Mouse (Mus musculus) inflammation-experienced regulatory T-cells, adult 6 months (primary cell): ENCODE data around the gene Auts2. TPM values are rescaled to one million over a fixed set of nuclear protein-coding genes. Genes with fewer than 3 reads are reported as not detected.

Experiments used
- ATAC-seq: one replicate; pipeline ENCODE4 v1.8.0; 2017
- polyA plus RNA-seq, 3 experiments: library from polyadenylated mRNA; unstranded; fragments of 100-300 nt; shearing (Covaris generic); gene quantifications; one replicate each; pipeline ENCODE4 v1.2.1; 2017

The Auts2 gene
- polyA plus RNA-seq, 3 experiments from 2014 or later = not detected

DNA sequence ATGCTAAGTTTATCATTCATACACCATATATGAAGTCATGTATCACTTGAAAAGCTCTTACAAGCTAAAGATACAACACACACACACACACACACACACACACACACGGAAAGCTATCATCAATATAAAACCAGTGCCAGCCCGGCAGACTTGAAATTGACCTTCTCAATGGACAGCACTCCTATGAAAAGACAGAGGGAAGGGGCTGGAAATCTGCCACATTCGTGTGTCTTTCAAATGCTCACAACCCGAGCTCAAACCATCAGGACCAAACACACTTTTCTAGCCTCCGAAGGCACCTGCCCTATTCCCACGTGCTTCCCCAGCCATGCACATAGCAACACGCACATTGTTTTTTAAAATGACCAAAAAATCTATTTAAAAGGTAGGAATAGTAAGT, 308.7 kb downstream of the Auts2 start:
- ATAC-seq = no peak

GRCm38 (mm10) chr5:132231280-132232047, 311.7 kb downstream of the Auts2 start:
- ATAC-seq = no peak

- ATAC-seq = no peak
These were observed 313.3 kb downstream of the Auts2 start for GRCm38 (mm10) chr5:132229644-132230357.

- no peak for ATAC-seq
These were observed 314.1 kb downstream of the Auts2 start for GRCm38 (mm10) chr5:132229023-132229422.

DNA sequence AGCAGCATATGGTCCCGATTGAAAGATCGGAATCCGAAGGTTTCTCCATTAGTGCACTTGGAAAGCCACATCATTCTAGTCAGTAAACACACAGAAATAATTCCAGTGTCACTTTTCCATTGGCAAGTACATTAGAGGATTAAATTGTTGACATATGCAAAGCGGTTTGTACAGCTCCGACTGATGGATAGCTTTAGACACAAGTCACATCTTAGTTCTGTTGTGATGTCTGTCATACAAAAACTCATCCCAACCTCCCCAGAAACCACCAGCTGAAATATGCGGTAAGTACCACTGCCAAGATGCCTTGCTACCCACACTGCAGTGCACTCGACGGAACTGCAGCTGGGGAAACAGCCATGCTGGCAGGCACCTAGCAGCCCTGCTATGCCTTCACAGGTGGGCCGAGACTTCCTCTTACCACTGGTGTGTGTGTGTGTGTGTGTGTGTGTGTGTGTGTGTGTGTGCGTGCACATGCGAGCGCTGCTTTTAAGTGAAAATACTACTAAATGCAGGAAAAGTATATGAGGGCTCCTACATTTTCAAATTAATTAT, 322.7 kb downstream of the Auts2 start:
- no peak for ATAC-seq

DNA sequence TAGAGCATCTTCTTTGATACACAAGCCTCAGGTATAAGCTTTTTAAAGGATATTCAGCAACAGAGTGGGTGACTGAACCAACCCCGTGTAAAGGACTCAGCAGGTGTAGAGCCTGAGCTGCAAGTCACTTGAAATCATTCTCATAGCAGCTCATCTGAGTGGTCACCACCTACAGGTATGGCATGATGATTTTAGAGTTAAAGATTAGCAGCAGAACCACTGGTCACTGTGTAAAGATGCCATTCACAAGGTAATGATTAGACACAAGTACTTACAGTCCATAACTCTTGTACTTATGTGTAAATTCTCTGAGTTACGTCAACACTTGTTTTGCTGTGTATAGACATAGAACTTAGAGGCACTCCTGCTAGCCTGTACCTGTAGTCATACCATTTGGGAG, 327.0 kb downstream of the Auts2 start:
- ATAC-seq = no peak

DNA sequence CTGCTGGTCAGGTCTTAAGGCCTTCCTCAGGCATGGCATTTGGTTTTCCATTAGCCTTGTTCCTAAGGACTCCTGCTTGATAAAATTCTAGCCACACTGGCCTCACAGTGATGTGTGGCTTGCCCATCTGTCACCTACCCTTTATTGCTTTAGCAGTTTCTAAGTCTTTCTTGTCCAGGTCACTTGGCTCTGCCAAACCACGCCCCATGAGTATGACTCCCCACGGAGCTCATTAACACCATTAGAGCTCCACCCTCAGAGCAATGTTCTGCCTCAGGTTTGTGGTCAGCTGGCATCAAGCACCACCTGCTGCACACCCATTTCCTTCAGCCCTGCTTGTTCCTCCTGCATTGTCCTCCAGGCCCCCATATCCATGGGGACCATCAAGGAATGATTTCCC, 330.7 kb downstream of the Auts2 start:
- no peak for ATAC-seq

- ATAC-seq = no peak
These were observed 333.4 kb downstream of the Auts2 start for GRCm38 (mm10) chr5:132209694-132210093.

DNA sequence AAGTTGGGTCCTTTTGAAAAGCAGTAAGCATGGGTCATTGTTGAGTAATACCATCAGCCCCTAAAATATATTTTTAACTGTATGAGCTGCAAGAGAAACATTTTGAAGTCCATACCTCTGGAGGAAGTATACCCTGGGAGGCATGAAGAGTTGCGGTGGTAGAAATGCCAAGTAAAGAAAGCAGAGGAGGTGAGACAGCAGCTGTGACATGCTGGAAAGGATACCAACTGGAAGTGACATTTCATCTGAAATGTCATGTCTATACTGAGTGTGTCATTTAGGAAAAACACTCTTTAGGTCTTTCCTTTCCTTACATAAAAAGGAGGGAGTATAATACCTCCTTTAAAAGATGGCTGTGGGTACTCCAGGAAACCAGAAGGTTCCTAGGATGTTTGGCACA, 336.9 kb downstream of the Auts2 start:
- ATAC-seq = no peak

- ATAC-seq = no peak
These were observed 339.3 kb downstream of the Auts2 start for GRCm38 (mm10) chr5:132203846-132204245.

- ATAC-seq = no peak
These were observed 342.0 kb downstream of the Auts2 start for GRCm38 (mm10) chr5:132201077-132201645.

DNA sequence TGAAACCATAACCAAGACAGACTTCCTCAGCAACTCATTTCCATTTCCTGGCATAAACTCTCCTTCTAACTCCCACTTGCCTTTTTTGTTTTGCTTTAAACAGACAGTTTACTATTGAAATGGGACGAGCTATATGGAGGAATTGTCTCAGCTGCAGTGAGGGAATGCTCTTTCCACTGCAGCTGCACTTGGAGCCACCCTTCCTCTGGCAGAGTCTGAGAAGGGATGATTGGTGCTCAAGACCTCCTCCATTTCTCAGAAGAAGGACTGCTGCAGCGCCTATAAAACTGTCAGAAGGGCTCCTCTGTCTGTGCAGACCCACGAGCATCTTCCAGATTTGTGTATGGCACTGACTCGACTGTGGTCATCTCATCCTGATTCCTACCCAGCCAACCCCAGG, 342.5 kb downstream of the Auts2 start:
- no peak for ATAC-seq

DNA sequence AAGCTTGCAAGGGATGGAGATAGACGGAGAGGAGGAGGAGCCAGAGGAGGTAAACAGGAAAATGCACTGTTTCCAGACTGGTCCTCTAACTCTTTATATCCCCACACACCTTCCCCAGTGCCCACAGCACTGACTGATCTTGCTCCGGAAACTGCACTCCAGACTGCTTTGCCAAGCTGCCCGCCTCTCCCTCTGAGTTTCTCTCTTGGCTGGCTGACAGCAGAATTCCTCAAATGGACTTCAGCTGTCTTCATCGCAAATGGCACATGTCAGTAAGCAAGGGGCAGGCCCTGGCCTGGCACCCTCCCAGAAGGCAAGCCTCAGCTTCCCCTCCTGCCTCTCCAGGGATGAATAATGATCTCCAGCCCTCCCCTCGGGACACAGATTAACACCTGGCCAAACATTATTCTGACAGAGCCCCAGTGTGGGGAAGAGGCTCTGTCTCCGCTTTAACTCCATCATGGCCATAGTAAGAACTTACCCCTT, 348.1 kb downstream of the Auts2 start:
- ATAC-seq = no peak

DNA sequence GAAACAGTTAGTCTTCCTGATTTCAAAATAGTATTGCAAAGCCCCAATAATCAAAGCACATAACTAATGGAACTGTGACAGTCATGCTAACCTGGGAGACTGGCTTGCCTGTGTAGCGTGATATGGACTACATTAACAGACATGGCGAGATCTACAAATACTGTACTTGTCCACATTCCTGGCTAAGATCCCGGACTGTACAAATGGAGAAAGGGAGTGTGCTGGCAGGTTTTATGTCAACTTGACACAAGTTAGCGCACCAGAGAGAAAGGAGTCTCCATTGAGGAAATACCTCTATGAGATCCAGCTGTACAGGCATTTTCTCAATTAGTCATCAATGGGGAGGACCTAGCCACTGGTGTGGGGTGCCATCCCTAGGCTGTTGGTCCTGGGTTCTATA, 353.0 kb downstream of the Auts2 start:
- no peak for ATAC-seq

DNA sequence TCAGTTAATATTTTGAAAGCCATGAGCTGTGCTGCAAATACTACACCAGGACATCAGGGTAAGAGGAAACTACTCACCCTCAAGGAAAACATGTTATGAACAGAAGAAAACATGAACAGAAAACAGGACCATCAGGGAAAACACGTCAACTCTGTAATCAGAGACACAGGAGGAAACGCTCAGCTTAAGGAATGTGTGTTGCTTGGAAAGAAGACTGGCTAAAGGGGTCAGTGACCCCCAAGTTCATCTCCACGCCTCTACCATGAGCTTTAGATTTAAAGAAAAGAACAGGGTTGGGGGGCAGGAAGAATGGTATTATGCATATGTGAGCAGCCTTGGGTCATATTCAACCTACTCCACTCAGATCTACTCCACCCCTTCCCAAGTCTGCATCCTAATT, 356.5 kb downstream of the Auts2 start:
- ATAC-seq = no peak

DNA sequence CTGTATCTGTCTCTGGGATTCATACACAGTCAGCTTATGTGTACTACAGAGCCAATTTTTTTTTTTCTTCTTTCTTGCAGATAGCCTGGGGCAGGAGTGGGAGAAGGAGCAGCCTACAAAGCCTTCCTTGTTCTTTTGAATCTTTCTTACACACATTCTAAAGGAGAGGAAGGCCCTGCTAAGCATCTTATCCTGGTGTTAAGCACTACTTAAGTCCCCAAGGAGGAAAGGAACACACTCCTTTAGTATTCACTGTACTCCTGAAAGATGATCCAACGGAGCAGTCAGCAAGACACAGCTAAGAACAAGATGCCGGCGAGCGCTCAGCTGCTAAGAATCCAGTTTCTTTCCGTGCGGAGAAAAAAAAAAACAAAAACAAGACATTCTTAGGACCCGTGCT, 356.9 kb downstream of the Auts2 start:
- ATAC-seq = no peak

GRCm38 (mm10) chr5:132184395-132185095, 358.6 kb downstream of the Auts2 start:
- ATAC-seq = no peak

DNA sequence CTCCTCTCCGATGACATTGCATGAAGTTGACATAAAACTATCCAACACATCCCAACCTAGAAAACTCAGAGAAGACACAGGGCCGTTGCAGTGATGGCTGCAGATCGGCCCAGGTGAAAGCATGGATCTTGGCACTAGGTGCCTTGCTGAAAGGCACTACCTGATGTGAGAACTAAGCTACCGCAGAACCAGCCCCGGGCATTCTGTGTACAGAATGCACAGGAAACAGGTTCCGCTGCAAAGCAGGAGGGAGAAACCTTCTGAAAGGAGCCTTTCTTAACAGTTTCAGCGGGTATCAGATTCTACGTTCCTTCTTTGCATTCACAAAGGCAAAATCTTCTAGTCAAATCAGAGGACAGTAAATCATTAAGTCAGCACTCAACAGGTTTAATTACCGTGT, 361.1 kb downstream of the Auts2 start:
- ATAC-seq = no peak

- no peak for ATAC-seq
These were observed 373.1 kb downstream of the Auts2 start for GRCm38 (mm10) chr5:132170010-132170409.

DNA sequence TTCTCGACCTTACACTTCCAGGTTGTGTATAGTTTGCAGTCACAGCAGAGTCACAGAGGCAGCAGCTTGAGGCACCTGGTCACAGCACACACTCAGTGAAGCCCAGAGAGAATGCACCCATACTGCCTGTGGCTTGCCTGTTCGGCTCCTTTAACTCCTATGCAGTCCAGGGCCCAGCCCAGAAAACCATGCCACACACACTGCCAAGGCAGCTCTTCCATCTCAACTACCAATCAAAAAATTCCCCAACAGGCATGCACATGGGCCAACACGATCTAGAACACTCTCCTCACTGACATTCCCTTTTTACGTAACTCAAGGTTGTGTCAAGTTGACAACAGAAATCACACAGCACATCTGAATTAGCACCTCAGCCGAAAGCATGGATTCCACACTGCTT, 374.3 kb downstream of the Auts2 start:
- ATAC-seq = no peak

DNA sequence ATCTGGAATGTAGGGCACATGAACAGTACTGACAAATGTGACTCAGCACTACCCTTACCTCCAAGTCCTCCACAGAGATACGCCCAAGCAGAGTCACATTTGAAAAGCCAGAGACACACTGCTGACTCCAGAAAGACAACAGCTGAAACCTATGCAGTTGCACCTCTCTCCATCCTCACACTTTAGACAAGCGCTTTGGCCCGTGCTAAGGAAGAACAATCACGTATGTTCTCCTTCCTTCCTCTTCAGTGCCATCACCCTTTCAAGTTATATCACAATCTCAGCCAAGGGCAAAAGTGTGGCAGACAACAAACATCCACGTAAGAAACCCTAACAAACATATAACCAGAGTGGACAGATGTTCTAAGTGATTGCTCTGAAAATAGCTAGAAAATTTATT, 374.9 kb downstream of the Auts2 start:
- ATAC-seq = no peak

DNA sequence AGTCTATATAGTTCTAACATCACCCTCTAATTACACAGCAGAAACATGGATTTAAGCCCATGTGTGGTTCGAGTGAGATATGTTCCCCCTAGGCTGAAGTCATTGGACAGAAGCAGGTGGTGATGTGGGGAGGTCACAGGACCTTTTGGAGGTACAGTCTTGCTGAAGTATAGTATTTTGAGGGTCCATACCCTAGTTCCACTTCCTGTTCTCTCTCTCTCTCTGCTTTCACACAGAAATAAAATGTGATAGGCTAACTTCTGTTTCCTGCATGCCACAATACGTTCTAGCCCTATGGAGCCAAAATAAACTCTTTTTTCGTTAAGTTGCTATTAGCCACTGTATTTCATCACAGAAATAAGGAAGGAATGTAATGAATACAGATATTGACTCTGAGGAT, 376.6 kb downstream of the Auts2 start:
- ATAC-seq = no peak

DNA sequence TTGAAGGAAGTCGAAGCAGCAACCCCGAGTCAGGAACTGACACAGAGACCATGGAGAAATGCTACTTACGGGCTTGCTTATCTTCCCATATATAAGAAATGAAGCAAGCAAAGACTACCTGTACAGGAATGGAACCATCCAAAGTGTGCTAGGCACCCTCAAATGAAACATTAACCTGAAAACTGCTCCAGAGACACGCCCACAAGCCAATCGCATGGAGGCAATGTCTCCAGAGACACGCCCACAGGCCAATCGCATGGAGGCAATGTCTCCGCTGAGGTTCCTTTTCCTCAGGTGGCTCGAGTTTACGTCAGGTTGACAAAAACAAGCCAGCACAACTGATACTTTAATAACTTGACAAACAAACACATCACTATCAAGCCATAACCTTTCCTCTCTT, 379.2 kb downstream of the Auts2 start:
- ATAC-seq = no peak
